Mouse (Mus musculus) limb, embryonic 14.5 days (tissue): Measurements from ENCODE around the gene Ccdc167. TPM values are rescaled to one million over a fixed set of nuclear protein-coding genes. Genes with fewer than 3 reads are reported as not detected.
"Not testable (repeated sequence)": the region's sequence is repeated elsewhere in the genome, so short reads cannot be mapped to it uniquely, and the experiment has no call there.

Experiments used
- ATAC-seq: fragments of 200-750 bp; cut with Nextera tagmentation; 2 replicates; pipeline ENCODE4 v1.8.0; 2017; ENCODE audit warnings: low read depth, moderate number of reproducible peaks, moderate TSS enrichment; ENCODE audit not compliant: low FRiP score
- DNase-seq: peaks from one replicate; pipeline ENCODE4 v3.0.0-alpha.2; 2015; ENCODE audit warnings: low spot score
- H3K27ac ChIP-seq: fragments of 300-500 bp; sonication (generic); replicated peaks from 2 replicates; pipeline ENCODE4 v1.5.1; 2014; ENCODE audit warnings: low read depth, mild to moderate bottlenecking, low read length, moderate library complexity, mixed read lengths
- H3K27me3 ChIP-seq: fragments of 300-500 bp; sonication (generic); 2 replicates; pipeline ENCODE4 v1.6.1; 2014; ENCODE audit warnings: low read length, mixed read lengths; ENCODE audit not compliant: control insufficient read depth, insufficient read depth
- H3K36me3 ChIP-seq: fragments of 300-500 bp; sonication (generic); 2 replicates; pipeline ENCODE4 v1.6.1; 2014; ENCODE audit warnings: mild to moderate bottlenecking, low read length, moderate library complexity, mixed read lengths; ENCODE audit not compliant: control insufficient read depth, insufficient read depth
- H3K4me1 ChIP-seq: fragments of 300-500 bp; sonication (generic); 2 replicates; pipeline ENCODE4 v1.6.1; 2014; ENCODE audit warnings: antibody characterized with exemption, low read length, mixed read lengths; ENCODE audit not compliant: control insufficient read depth, insufficient read depth
- H3K4me2 ChIP-seq: fragments of 300-500 bp; sonication (generic); replicated peaks from 2 replicates; pipeline ENCODE4 v1.6.1; 2014; ENCODE audit warnings: low read depth, mild to moderate bottlenecking, low read length, moderate library complexity; ENCODE audit not compliant: severe bottlenecking
- H3K4me3 ChIP-seq: fragments of 300-500 bp; sonication (generic); replicated peaks from 2 replicates; pipeline ENCODE4 v1.5.1; 2014; ENCODE audit warnings: low read length
- H3K9ac ChIP-seq: fragments of 300-500 bp; sonication (generic); 2 replicates; pipeline ENCODE4 v1.6.1; 2014; ENCODE audit warnings: mild to moderate bottlenecking, low read depth, low read length, moderate library complexity; ENCODE audit not compliant: severe bottlenecking
- H3K9me3 ChIP-seq: fragments of 300-500 bp; sonication (generic); 2 replicates; pipeline ENCODE4 v1.6.1; 2016; ENCODE audit warnings: low read length; ENCODE audit not compliant: control insufficient read depth
- POLR2A ChIP-seq: fragments of 200-500 bp; IDR thresholded peaks from 2 replicates; pipeline ENCODE4 v1.8.0; 2012; ENCODE audit warnings: inconsistent platforms, mild to moderate bottlenecking, moderate library complexity, borderline replicate concordance; ENCODE audit not compliant: insufficient read depth, insufficient read length; ENCODE audit errors: extremely low read depth
- WGBS: fragments of 180-500 bp; shearing (Covaris S2); extraction: QIAGEN DNeasy Blood & Tissue Kit; methylation state at CpG from one replicate; pipeline ENCODE4 v1.1.7; 2014; 5-methylcytosine and 5-hydroxymethylcytosine counted together
- polyA plus RNA-seq, 2 experiments: library from polyadenylated mRNA; depleted of rRNA in 1 of 2; stranded (reverse) in 1 of 2; unstranded in 1 of 2; fragments of >200 nt; fragmentation: Nextera tagmentation in 1 of 2; extraction: Ambion mirVana in 1 of 2; gene quantifications; 2 replicates each; pipeline versions ENCODE4 v1.2.1 to v1.2.3; 2012 to 2014

The Ccdc167 gene
- polyA plus RNA-seq, 2 experiments: 15.8 to 19.3 TPM

DNA sequence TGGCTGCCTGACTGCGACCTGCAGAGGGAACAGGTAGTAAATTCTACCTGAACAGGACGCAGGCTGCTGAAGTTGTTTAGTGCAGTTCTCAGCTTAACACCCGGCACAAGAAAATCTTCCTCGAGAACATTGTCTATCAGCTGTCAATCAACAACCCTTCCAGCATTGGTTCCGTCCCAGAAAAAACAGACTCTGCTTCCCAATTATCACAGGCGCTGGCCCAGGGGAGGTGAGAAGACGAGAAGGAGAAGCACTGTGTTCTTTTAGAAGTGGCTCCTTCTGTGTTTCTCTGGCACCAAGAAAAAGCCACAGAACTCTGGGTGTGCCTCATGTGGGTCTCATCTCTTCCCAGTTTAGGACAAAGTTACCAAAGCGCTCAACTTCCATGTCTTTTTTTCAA lies 1.8 kb upstream of the Ccdc167 start:
- H3K9ac ChIP-seq: no peak overlapping the region
- H3K27ac ChIP-seq: no peak overlapping the region
- ATAC-seq (no peak), DNase-seq (no peak)
- H3K4me1 ChIP-seq: peaks cover 8% of the 10 kb centered on the region
- H3K4me2 ChIP-seq: no peak overlapping the region
- no peaks in the 10 kb centered on the region for H3K9me3 ChIP-seq
- H3K36me3 ChIP-seq: no peaks in the 10 kb centered on the region
- H3K27me3 ChIP-seq: no peaks in the 10 kb centered on the region
- WGBS: 90% methylated on average over 8 of the region's 8 CpGs
- no peak overlapping the region for H3K4me3 ChIP-seq
- no peak for TF ChIP-seq POLR2A

DNA sequence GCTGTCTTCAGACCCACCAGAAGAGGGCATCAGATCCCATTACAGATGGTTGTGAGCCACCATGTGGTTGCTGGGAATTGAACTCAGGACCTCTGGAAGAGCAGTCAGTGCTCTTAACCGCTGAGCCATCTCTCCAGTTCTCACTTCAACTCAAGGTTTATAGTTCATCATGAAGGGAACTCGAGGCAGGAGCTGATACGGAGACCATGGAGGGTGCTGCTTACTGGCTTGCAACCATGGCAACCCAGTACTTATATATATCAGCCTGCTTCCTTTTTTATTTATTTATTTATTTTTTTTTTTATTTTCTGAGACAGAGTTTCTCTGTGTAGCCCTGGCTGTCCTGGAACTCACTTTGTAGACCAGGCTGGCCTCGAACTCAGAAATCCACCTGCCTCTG lies 3.1 kb downstream of the Ccdc167 start:
- 94% methylated on average over 4 of the region's 4 CpGs for WGBS
- ATAC-seq, H3K4me3 ChIP-seq, H3K36me3 ChIP-seq, H3K27me3 ChIP-seq, DNase-seq, H3K27ac ChIP-seq, H3K4me2 ChIP-seq, H3K9me3 ChIP-seq, H3K9ac ChIP-seq: not testable (repeated sequence)
- peaks cover 41% of the 10 kb centered on the region for H3K4me1 ChIP-seq

- H3K27me3 ChIP-seq: no peaks in the 10 kb centered on the region
- H3K9me3 ChIP-seq: no peaks in the 10 kb centered on the region
- no peak overlapping the region for H3K4me2 ChIP-seq
- H3K4me3 ChIP-seq: no peak overlapping the region
- H3K9ac ChIP-seq: no peak overlapping the region
- no peak for ATAC-seq
- no peak for DNase-seq
- H3K36me3 ChIP-seq: no peaks in the 10 kb centered on the region
- no peak overlapping the region for H3K27ac ChIP-seq
- TF ChIP-seq POLR2A: no peak
- peaks cover 41% of the 10 kb centered on the region for H3K4me1 ChIP-seq
- 23% methylated on average over 7 of the region's 7 CpGs for WGBS
Measured at GRCm38 (mm10) chr17:29712565-29712964, 4.3 kb downstream of the Ccdc167 start.

DNA sequence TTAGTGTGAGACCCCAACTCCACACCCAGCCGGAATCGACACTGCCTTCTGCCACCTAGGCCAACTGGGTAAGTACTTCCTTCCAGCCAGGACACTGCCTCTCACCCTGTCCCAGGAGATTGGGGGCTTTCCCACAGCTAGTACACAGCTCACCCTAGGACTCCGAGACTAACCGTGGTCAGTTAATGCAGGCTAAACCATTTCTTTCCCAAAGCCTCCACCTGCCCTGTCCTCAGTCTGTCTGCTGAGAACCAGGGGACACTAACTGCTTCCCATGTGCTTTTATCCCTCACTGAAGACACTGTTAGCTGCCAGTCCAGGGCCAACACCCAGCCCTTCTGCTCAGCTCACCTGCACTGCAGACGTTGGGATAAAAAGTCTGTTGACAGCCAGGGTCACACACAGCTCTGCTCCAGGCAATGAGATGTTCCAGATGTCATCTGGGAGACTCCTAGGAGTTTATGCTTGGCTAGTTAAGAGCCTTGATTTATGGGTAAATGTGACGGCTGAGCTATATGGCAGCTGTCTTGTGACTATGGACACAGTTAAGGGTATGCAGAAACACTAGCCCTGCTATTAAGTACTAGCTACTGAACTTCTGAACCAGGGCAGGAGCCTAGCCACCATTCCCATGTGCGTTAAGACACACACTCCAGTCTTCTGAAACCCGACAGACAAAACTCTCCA lies 5.0 kb downstream of the Ccdc167 start:
- TF ChIP-seq POLR2A: no peak
- peak; percentile 27 for DNase-seq
- Histone ChIP-seq H3K27me3 (no peaks in the 10 kb centered on the region), H3K36me3 (no peaks in the 10 kb centered on the region), H3K4me3 (no peak overlapping the region), H3K9me3 (no peaks in the 10 kb centered on the region), H3K4me2 (no peak overlapping the region), H3K27ac (no peak overlapping the region), H3K4me1 (peaks cover 41% of the 10 kb centered on the region), H3K9ac (no peak overlapping the region)
- no peak for ATAC-seq
- 47% methylated on average over 8 of the region's 8 CpGs for WGBS

- TF ChIP-seq POLR2A: no peak
- Histone ChIP-seq H3K36me3 (no peaks in the 10 kb centered on the region), H3K27ac (no peak overlapping the region), H3K4me1 (peaks cover 39% of the 10 kb centered on the region), H3K9me3 (no peaks in the 10 kb centered on the region), H3K4me2 (no peak overlapping the region), H3K27me3 (no peaks in the 10 kb centered on the region), H3K4me3 (no peak overlapping the region), H3K9ac (no peak overlapping the region)
- ATAC-seq (no peak), DNase-seq (peak; percentile 48)
- 39% methylated on average over 19 of the region's 19 CpGs for WGBS
Measured at GRCm38 (mm10) chr17:29711076-29711744, 5.6 kb downstream of the Ccdc167 start.
